Mouse (Mus musculus) thymus, postnatal 14 days (tissue): ENCODE data around the gene Olfr1501.
"Not testable (repeated sequence)": the region's sequence is repeated elsewhere in the genome, so short reads cannot be mapped to it uniquely, and the experiment has no call there.

Experiments
- DNase-seq: peaks from one replicate; pipeline ENCODE4 v3.0.0; 2021

Olfr1501 gene

GRCm38 (mm10) chr19:13850592-13850991, at the start of gene Olfr1501:
Gene Olfr1501 (minus strand): TSS chr19:13850692.
- not testable (repeated sequence) for DNase-seq

- no peak for DNase-seq
Measured at GRCm38 (mm10) chr19:13897828-13898227, 47.3 kb upstream of the Olfr1501 start, which contains the start of gene Olfr1504. Gene Olfr1504 (minus strand): TSS chr19:13897928.

- no peak for DNase-seq
Measured at GRCm38 (mm10) chr19:13861495-13861894, 11.0 kb upstream of the Olfr1501 start, which contains the start of gene Olfr1502. Gene Olfr1502 (plus strand): TSS chr19:13861795.

- no peak for DNase-seq
Measured at GRCm38 (mm10) chr19:13830388-13830787, 20.1 kb downstream of the Olfr1501 start, which contains the start of gene Olfr1500. Gene Olfr1500 (minus strand): TSS chr19:13830488.

GRCm38 (mm10) chr19:13828447-13828846, 22.0 kb downstream of the Olfr1501 start:
- DNase-seq = no peak

- no peak for DNase-seq
Measured at GRCm38 (mm10) chr19:13820847-13821246, 29.6 kb downstream of the Olfr1501 start.

- DNase-seq = no peak
Measured at GRCm38 (mm10) chr19:13819347-13819746, 31.1 kb downstream of the Olfr1501 start, which contains the start of gene Olfr1499. Gene Olfr1499 (minus strand): TSS chr19:13819447.

GRCm38 (mm10) chr19:13818827-13819226, 31.7 kb downstream of the Olfr1501 start:
- no peak for DNase-seq

- DNase-seq = no peak
Measured at GRCm38 (mm10) chr19:13812823-13813222, 37.7 kb downstream of the Olfr1501 start.

GRCm38 (mm10) chr19:13805486-13805885, 45.0 kb downstream of the Olfr1501 start:
- not testable (repeated sequence) for DNase-seq

- DNase-seq = no peak
Measured at GRCm38 (mm10) chr19:13798102-13798501, 52.4 kb downstream of the Olfr1501 start, which contains the start of gene Olfr1497. Gene Olfr1497 (minus strand): TSS chr19:13798202.
